Mouse (Mus musculus) G1E-ER4 (cell line): Measurements from ENCODE around the gene Lgalsl. TPM values are rescaled to one million over a fixed set of nuclear protein-coding genes. Genes with fewer than 3 reads are reported as not detected.

ENCODE experiments used
- GATA1 ChIP-seq: IDR thresholded peaks from one replicate; pipeline ENCODE4 v1.8.0; 2012; ENCODE audit warnings: low read length, inconsistent platforms
- polyA plus RNA-seq: library from polyadenylated mRNA; stranded (reverse); fragments of >175 nt; gene quantifications from 2 replicates; pipeline ENCODE4 v1.2.3, GENCODE M21; 2012

The Lgalsl gene
- polyA plus RNA-seq, result not detected in 2 replicates

DNA sequence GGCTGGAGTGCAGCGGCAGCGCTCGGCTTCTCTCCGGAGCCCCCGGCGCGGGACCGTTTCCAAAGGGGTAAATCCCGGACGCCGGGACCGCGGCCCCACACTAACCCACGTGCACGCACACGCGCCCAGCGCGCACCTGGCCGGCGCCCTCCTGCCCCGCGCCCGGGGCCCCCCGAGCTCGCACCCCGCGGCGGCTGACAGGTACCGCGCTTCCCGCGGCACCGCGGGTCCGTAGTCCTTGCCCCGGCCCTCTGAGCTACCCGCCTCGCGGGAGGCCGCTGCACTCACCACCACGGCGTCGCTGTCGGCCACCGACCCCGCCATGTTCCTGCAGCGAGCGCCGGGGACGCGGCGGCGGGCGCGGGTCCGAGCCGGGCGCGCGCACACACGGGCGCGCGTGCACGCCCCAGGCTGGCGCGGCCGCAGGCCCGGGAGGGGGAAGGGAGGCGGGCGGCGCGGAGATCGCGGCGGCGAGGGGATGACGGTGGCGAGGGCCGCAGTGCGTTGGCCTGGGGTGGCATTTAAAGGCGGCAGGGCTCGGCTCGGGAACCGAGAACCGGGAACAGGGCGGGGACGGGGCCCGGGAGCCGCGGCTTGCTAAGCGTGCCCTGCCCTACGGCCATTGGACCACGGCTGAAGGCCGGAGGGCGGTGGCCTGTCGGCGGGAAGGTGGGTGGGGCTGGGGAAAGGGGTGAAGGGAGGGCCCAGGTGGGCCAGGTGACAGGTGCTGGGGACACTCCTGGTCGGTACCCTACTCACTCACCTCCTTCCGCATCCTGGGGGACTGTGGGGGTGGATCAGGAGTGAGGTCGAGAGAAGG lies at the start of gene Lgalsl:
Gene Lgalsl, minus strand, starts transcription at position 371 of the 820 bp plus-strand sequence.
- no peak for TF ChIP-seq GATA1

DNA sequence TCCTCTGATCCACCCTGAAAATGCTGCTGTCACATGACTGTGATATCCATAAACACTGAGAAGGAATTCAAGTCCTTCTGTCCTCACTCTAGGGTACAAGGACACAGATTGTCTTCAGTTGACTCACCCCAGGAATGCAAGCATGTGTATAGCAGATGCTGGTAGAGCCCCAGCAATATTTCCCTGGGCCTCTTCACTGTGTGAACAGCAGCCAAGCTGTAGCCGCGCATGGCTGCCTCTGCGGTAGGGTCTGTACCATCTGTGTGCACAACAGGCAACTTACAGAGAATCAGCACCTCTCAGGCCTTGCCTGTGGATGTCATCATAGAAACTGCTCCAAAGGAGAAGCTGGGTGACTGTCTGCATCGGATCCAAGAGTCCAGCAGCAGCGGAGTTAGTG lies 47.8 kb upstream of the Lgalsl start:
- no peak for TF ChIP-seq GATA1

DNA sequence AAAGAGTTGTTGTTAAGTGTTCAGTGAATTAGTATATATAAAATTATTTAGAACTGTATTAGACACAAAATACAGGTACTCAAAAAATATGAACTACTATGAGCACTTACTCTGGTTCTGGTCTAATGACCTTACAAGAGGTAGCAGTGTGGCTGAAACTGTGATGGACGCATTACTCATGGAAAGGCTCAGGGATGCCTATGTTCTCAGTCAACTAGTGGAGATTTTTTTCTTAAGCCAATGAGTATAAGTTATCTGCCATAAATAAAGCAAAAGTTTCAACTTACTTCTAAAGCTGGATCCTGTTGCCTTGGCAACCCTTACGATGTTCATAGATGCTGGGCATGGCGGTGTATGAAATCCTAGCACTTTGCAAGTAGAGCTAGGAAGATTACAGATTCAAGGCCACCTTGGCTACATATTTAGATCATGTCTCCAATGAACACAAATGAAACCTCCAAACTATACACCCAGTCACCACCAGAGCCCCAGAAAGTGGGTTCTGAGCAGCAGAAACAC lies 46.8 kb upstream of the Lgalsl start:
- no peak for TF ChIP-seq GATA1

DNA sequence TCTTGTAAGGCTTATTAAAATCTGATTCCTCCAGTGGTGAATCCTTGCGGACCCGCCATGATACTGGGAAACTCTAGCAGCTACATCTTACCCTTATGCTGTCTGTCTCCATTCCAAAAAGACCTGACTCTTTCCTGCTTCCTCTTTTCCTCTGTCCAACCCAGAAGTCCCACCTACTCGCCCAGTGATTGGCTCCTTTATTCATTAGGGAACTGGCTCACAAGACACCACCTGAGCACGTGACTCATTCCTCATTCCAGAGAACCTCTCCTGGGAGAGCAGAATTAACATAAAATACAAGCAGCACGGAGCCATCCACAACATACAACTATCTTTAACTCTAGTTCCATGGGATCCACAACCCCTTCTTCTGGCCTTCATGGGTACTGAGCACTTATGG lies 42.5 kb upstream of the Lgalsl start:
- TF ChIP-seq GATA1, result no peak

DNA sequence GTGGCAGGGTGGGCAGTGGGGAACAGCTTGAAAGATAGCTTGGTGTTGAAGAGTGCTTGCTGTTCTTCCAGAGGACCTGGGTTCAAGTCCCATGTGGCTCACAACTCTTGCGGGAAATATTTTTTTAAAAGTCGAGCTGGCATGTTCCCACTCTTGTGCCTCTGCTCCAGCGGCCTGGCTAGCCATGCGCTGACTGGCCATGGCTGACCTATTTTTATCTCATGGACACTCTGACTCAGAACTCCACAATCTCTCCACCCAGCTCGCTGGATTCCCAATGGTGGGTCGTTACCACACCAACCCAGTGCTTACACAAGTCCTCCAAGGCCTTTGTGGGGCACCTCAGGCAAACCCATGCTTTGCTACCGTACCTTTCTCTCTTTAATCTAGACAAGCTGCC lies 42.1 kb upstream of the Lgalsl start:
- TF ChIP-seq GATA1, result no peak

DNA sequence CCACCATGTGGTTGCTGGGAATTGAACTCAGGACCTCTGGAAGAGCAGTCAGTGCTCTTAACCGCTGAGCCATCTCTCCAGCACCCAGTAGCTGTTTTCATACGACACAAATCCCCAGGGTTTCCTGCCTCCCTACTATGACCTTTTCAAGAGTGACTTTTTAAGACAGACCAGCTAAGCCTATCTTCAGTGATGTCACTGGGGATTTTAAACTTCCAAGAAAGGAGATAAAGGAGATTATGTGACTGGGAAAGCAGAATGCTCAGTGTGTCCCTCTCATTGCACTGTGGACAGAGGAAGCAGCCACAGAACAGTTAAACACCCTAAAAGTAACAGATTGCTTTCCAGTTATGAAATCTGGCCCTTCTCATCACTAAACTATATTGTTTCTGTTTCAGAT lies 41.6 kb upstream of the Lgalsl start:
- no peak for TF ChIP-seq GATA1

DNA sequence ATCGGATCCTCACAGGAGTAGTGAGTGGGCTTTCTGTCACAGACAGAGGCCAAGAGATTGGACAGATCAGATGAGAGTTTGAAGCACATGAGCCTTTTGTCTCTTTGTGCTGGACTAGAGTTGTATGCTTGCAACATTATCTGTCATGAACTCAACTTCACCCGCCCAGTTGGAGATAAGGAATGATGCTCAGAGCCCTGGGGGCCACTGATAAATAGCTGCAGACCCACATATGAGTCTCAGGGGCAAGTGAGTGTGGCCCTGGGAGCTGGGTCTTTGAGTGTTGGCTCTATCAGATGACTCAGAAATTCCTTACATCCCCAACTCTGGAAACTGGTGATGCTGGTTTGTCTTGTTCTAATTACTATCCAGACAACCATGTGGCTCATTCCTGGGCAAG lies 39.1 kb upstream of the Lgalsl start:
- TF ChIP-seq GATA1, result no peak

DNA sequence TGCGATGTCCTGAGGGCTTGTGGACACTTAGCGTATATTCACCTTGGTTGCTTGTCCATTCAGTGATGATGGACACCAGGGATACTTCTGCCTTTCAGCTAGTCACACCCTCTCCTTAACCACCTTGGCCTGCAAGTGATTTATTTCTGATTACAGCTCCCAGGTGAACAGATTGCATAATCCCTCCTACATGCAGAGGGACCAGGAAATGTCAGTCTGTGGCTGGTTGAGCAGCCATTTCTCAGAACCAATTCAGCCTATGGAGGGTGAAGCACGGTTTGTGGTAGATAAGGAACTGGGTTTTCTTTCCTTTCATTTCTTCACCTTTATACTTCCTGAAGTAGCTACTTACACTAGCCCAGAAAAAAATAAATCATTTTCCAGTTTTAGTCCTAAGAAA lies 34.6 kb upstream of the Lgalsl start:
- no peak for TF ChIP-seq GATA1

DNA sequence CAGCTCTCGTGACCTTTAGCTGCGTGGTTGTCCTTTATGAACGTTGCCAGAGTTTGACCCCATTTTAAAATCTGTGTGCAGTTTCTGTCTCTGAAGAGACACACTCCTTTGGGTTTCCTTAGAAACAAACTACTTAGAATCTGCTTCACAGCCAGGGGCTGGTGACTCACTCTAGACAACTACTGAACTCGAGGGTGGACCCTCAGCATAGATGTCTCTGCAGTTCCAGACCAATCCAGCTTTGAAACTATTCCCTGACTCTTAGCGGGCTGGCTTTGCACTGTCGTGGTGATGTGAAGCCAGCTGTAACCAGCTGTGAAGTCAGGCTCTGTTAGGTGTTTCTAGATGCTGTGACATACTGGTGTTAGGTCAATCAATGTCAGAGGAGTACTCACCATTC lies 33.8 kb upstream of the Lgalsl start:
- no peak for TF ChIP-seq GATA1

DNA sequence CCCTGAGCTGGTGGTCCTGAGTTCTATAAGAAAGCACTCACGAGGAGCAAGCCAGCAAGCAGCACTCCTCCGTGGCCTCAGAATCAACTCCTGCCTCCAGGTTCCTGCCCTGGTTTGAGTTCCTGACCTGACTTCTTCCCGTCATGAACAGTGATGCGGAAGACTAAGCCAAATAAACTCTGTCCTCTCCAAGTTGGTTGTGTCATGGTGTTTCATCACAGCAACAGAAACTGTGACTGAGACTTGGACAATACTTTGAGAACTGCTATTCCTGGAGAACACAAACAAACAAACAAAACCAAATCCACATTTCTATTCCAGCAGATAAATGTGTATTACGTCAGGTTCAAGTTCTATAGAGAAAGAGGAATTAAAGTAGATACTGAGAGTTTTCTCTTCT lies 31.2 kb upstream of the Lgalsl start:
- no peak for TF ChIP-seq GATA1

DNA sequence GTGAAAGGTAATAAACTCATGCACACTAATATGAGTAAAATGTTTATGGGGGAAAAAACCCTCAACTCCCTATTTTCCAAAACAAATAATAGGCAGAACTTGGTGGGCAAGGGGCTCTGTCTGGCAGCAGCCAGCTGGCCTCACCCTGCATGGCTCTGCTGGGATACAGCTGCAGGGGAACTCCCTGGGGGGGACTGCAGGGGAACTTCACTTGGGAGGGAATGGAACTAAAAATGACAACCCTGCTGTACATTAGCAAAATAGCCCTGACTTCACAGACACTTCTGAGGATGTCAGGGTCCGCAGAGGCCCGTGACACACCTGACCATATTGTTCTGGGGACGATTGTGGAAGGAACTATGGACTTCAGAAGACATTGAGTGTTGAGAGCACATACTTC lies 29.5 kb upstream of the Lgalsl start:
- TF ChIP-seq GATA1, result no peak

DNA sequence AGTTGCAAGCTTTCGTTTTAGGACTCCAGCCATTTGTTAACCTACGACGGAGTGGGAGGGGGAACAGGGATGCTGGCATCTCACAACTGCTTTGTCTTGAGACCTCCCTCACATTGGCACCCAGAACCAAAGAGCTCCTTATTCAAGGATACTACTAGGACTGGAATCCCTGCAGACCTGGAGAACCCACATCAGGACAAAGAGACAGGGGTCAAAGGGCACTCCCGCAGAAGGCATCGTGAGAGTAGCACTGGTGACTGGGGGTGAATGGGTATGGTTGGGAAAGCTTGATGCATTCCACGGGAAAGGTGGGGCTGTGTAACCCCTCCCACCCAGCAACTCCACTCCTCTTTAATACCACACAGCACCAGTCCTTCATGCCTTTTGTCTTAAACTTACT lies 29.0 kb upstream of the Lgalsl start:
- TF ChIP-seq GATA1, result no peak

DNA sequence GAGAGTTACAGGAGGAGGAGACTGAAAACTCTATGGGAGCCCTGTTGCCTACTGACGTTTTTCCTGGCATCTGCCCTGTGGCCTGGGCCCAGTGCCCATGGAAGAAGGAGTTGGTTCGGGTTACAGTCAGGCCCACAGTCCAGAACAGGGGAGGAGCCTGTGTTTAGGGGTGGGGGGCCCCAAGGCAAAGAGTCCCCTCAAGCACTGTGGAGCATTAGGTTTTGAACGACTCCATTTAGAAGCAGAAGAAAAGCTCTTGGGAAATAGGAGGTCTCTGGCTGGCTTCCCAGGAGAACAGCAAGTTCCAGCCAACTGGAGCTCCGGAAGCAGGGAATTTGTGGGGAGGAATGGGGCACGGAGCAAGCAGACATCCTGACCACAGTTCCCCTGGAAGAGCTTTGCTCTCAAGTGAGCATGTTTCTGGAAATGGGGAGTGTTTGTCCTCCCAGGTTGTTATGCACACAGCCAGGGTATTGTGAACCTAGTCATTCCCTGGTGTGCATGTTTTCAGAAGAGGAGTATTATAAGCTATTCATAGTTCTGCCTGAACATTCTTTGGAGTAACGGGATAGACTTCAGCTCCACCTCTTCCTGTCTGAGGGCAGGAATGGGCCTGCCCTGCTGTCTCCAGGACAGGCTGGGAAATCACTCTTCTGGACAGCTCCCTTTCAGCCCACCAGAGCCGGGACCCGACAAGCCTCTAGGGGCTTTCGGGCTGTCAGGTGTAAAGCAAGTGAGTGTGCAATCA lies 28.2 kb upstream of the Lgalsl start:
- no peak for TF ChIP-seq GATA1

DNA sequence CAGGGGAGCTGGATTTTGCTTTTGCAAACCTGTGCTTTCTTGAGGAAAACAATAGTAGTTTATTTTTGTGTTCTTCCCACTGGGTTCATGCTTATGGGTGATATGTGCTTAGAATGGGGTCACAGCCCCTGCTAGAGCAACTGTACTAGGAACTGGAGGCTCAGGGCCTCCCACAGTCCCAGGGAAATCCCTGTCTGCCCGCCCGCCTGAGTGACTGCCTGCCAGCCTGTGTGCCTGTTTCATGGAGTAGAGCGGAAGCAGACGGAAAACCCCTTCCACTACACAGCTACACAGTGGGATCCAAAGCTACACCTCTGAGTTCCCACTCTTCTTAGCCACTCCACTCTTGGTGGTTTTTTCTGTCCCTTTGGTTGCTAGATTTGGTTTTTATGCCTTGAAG lies 27.1 kb upstream of the Lgalsl start:
- TF ChIP-seq GATA1, result no peak

DNA sequence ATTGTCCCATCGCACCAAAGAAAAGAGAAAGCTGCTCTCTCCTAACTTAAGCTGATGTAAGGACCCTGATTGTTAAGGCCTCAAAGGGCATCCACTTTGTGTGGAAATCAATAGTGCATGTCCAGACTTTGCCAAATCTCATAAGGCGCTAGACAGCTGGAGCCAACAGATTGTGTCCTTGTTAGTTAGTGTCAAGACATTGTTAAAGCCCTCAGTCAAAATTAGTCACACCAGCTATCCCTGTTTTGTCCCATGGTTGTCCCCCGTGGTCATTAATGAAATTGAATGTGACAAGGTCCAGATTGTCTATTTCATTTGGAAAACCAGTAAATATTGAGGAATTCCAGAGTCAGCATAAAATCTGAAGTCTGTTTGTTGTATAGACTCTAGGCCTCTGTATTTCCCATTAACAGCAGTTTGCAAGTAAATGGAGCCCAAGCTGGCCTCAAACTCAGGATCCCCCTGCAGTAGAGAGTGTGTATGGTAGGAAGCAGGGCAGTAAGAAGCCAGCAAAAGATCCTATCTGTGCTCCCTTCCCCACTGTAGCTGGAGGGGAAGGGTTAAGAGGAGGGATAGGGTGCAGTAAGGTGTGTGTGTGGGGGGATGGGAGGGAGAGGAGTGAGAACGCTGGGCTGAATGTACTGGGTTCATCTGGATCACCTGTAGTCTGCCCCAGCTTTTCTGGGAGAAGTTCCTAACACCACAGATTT lies 23.3 kb upstream of the Lgalsl start:
- TF ChIP-seq GATA1, result no peak

DNA sequence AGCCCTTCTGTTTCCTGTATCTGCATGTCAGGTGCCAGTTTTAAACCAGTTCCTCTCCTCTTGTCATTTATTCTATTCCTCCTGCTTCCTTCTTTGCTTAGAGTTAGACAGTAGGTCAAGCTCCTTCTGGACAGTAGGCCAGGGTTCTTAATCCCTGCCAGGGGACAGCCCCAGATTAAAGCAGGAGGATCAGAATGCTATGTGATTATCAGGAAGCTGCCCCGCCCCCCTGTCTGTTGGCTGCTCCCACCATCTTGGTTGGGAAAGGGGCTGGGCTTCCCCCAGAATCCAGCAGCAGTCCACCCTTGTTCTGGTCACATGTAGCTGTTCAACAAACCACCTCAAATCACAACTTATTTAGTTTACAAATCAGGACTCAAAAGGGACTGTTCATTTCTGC lies 19.3 kb upstream of the Lgalsl start:
- no peak for TF ChIP-seq GATA1
